Mouse (Mus musculus) myocyte (in vitro differentiated cells): Measurements from ENCODE around the gene Shoc2.
"Not testable (repeated sequence)": the region's sequence is repeated elsewhere in the genome, so short reads cannot be mapped to it uniquely, and the experiment has no call there.

Source experiments
- CEBPB ChIP-seq: IDR thresholded peaks from 2 replicates; pipeline ENCODE4 v1.6.1; 2011; ENCODE audit warnings: mild to moderate bottlenecking, moderate library complexity; ENCODE audit not compliant: poor library complexity, insufficient read depth, severe bottlenecking
- MYOG ChIP-seq, 3 experiments: IDR thresholded peaks; one replicate each; pipeline ENCODE4 v1.6.1; 2011; ENCODE audit warnings: control low read depth in 2 of 3, low read depth in 2 of 3, mild to moderate bottlenecking in 2 of 3; ENCODE audit not compliant: insufficient read length in 2 of 3, control insufficient read depth in 1 of 3, insufficient read depth in 1 of 3
- POLR2A ChIP-seq: IDR thresholded peaks from one replicate; pipeline ENCODE4 v1.6.1; 2011; ENCODE audit warnings: low read depth, mild to moderate bottlenecking, control low read depth, moderate library complexity; ENCODE audit not compliant: insufficient read length
- POLR2AphosphoS2 ChIP-seq: IDR thresholded peaks from one replicate; pipeline ENCODE4 v1.6.1; 2011; ENCODE audit warnings: low read depth, control low read depth; ENCODE audit not compliant: insufficient read length
- SRF ChIP-seq: IDR thresholded peaks from one replicate; pipeline ENCODE4 v1.6.1; 2011; ENCODE audit warnings: low read depth; ENCODE audit not compliant: control insufficient read depth, insufficient read length
- TCF3 ChIP-seq: IDR thresholded peaks from one replicate; pipeline ENCODE4 v1.6.1; 2011; ENCODE audit warnings: low read depth, control low read depth; ENCODE audit not compliant: insufficient read length
- USF1 ChIP-seq: IDR thresholded peaks from one replicate; pipeline ENCODE4 v1.6.1; 2011; ENCODE audit warnings: low read depth, mild to moderate bottlenecking, control low read depth, moderate library complexity

GRCm38 (mm10) chr19:53921996-53922395, 22.1 kb upstream of the Shoc2 start:
- TF ChIP-seq CEBPB; MYOG (IDR thresholded peaks at IDR 0.05; ENCODE audit: control insufficient read depth in 1 of 3, insufficient read depth in 1 of 3, insufficient read length in 2 of 3, low read depth in 2 of 3); POLR2AphosphoS2; POLR2A; USF1; TCF3; SRF: not testable (repeated sequence)
